Mouse (Mus musculus): ENCODE measurements around the gene Adora2a. TPM values are rescaled to one million over a fixed set of nuclear protein-coding genes. Genes with fewer than 3 reads are reported as not detected.
"Not testable (repeated sequence)": the region's sequence is repeated elsewhere in the genome, so short reads cannot be mapped to it uniquely, and the experiment has no call there.

Adora2a gene
- 2.3 and 4.6 TPM in 2 replicates for polyA plus RNA-seq (2016; fragmentation: Nextera tagmentation; extraction: Ambion mirVana)

DNA sequence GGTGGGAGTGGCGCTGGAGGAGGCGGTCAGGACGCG is at the start of gene Adora2a:
Gene Adora2a, plus strand, starts transcription at position 6 of the 36 bp plus-strand sequence.
- Histone ChIP-seq H3K4me3 (peak within 1 kb of the TSS; percentile 39), H3K4me2 (replicated peaks) (peak within 1 kb of the TSS; percentile 63), H3K9me3 (no peaks in the 10 kb centered on the region), H3K27ac (0 out of 2 replicates have a peak within 1 kb of the TSS, but pooled peaks have one; percentile 7), H3K36me3 (peaks cover 17% of the 10 kb centered on the region), H3K27me3 (peaks cover 45% of the 10 kb centered on the region), H3K9ac (peak within 1 kb of the TSS; percentile 39), H3K4me1 (0 out of 2 replicates have a peak, but pooled peaks cover 3% of the 10 kb centered on the region)
- no peak for ATAC-seq (ENCODE audit: insufficient number of reproducible peaks, insufficient read depth, low FRiP score, low TSS enrichment)
- WGBS: 0% methylated on average over 4 of the region's 4 CpGs

DNA sequence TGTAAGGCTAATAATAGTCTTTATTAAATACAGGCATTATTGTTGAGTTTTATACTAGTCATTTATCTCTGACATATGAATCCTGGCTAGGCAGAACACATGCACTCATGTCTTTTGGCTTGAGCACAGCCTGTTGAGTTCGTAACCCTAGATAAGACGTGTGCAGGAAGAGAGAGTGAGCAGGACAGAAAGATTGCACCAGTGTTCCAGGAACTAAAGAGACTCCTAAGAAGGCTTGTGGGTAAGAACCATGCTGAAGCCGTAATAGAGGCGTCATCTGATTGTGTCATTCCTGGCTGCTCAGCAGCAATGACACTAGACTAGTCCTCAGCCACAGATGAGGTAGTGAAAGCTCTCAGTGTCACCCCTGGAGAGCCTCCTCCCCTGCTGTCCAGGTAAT is 43.7 kb upstream of the Adora2a start:
- no peak overlapping the region for H3K4me3 ChIP-seq
- no peaks in the 10 kb centered on the region for H3K4me1 ChIP-seq
- no peaks in the 10 kb centered on the region for H3K9me3 ChIP-seq
- peaks cover 51% of the 10 kb centered on the region for H3K36me3 ChIP-seq
- 92% methylated on average over 4 of the region's 4 CpGs for WGBS
- ATAC-seq (ENCODE audit: insufficient number of reproducible peaks, insufficient read depth, low FRiP score, low TSS enrichment): no peak
- H3K27me3 ChIP-seq: no peaks in the 10 kb centered on the region
- no peak overlapping the region for H3K9ac ChIP-seq
- H3K4me2 ChIP-seq (replicated peaks): no peak overlapping the region
- no peak overlapping the region for H3K27ac ChIP-seq

GRCm38 (mm10) chr10:75276427-75277013 is 40.2 kb upstream of the Adora2a start:
- peaks cover 44% of the 10 kb centered on the region for H3K36me3 ChIP-seq
- no peaks in the 10 kb centered on the region for H3K4me1 ChIP-seq
- no peak overlapping the region for H3K4me2 ChIP-seq (replicated peaks)
- no peak for ATAC-seq (ENCODE audit: insufficient number of reproducible peaks, insufficient read depth, low FRiP score, low TSS enrichment)
- 90% methylated on average over 12 of the region's 12 CpGs for WGBS
- H3K4me3 ChIP-seq: no peak overlapping the region
- H3K27ac ChIP-seq: no peak overlapping the region
- no peak overlapping the region for H3K9ac ChIP-seq
- no peaks in the 10 kb centered on the region for H3K27me3 ChIP-seq
- H3K9me3 ChIP-seq: no peaks in the 10 kb centered on the region

DNA sequence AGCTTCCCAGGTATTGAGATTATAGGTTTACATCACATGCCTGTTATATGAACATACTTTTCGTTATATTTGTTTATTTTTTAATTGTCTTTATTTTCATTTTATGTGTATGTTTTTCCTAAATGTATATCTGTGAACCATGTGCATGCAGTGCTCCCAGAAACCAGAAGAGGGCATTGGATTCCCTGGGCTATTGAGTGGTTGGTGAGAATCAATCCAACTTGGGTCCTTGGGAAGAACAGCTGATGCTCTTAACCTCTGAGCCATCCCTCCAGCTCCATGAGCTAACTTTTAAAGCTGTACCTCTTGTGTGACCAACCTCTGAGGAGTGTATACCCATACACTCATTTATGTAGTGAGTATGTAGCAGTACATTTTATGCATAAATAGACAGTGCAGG is 39.2 kb upstream of the Adora2a start:
- Histone ChIP-seq H3K27me3 (no peaks in the 10 kb centered on the region), H3K9ac (no peak overlapping the region), H3K4me2 (replicated peaks) (no peak overlapping the region), H3K9me3 (no peaks in the 10 kb centered on the region), H3K36me3 (peaks cover 44% of the 10 kb centered on the region), H3K27ac (no peak overlapping the region), H3K4me1 (no peaks in the 10 kb centered on the region), H3K4me3 (no peak overlapping the region)
- no peak for ATAC-seq (ENCODE audit: insufficient number of reproducible peaks, insufficient read depth, low FRiP score, low TSS enrichment)
- WGBS: 88% methylated on average over 1 of the region's 1 CpGs

GRCm38 (mm10) chr10:75282648-75283047 is 34.0 kb upstream of the Adora2a start:
- Histone ChIP-seq H3K27ac (no peak overlapping the region), H3K36me3 (peaks cover 22% of the 10 kb centered on the region), H3K4me3 (no peak overlapping the region), H3K4me1 (no peaks in the 10 kb centered on the region), H3K27me3 (no peaks in the 10 kb centered on the region), H3K9ac (no peak overlapping the region), H3K9me3 (no peaks in the 10 kb centered on the region), H3K4me2 (replicated peaks) (no peak overlapping the region)
- no peak for ATAC-seq (ENCODE audit: insufficient number of reproducible peaks, insufficient read depth, low FRiP score, low TSS enrichment)
- WGBS: 96% methylated on average over 5 of the region's 5 CpGs

- Histone ChIP-seq H3K27me3 (no peaks in the 10 kb centered on the region), H3K27ac (no peak overlapping the region), H3K4me1 (no peaks in the 10 kb centered on the region), H3K4me3 (no peak overlapping the region), H3K9me3 (no peaks in the 10 kb centered on the region), H3K36me3 (peaks cover 21% of the 10 kb centered on the region; the same call in 1 of the 2 replicates), H3K9ac (no peak overlapping the region), H3K4me2 (replicated peaks) (no peak overlapping the region)
- 96% methylated on average over 3 of the region's 3 CpGs for WGBS
- no peak for ATAC-seq (ENCODE audit: insufficient number of reproducible peaks, insufficient read depth, low FRiP score, low TSS enrichment)
Measured at GRCm38 (mm10) chr10:75283821-75284220, 32.9 kb upstream of the Adora2a start.

- H3K27ac ChIP-seq: no peak overlapping the region
- H3K36me3 ChIP-seq: peaks cover 13% of the 10 kb centered on the region; the same call in 1 of the 2 replicates
- H3K9ac ChIP-seq: no peak overlapping the region
- no peaks in the 10 kb centered on the region for H3K27me3 ChIP-seq
- 81% methylated on average over 7 of the region's 7 CpGs for WGBS
- H3K4me1 ChIP-seq: no peaks in the 10 kb centered on the region
- no peak for ATAC-seq (ENCODE audit: insufficient number of reproducible peaks, insufficient read depth, low FRiP score, low TSS enrichment)
- H3K9me3 ChIP-seq: no peaks in the 10 kb centered on the region
- no peak overlapping the region for H3K4me2 ChIP-seq (replicated peaks)
- H3K4me3 ChIP-seq: no peak overlapping the region
Measured at GRCm38 (mm10) chr10:75288579-75288978, 28.1 kb upstream of the Adora2a start.

DNA sequence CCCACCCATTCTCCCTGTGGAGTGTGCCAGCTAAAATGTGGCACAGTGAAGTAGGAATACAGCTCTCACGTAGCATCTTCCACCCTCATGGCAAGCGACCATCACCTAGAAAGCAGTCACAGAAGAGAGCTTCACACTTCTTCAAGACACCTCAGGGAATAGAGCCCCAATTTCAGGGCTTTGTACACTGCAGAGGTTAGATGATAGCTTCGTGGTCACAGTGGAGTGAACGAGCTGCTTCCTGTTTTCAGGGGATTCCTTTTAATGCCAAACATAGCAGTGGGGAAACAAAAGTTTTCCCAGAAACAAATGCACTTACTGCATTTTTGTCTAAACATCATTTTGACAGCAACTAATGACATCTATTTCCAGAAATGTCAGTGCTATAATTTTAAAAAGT is 27.3 kb upstream of the Adora2a start:
- WGBS: 60% methylated on average over 4 of the region's 4 CpGs
- Histone ChIP-seq H3K27ac (no peak overlapping the region), H3K27me3 (no peaks in the 10 kb centered on the region), H3K4me1 (no peaks in the 10 kb centered on the region), H3K36me3 (peaks cover 13% of the 10 kb centered on the region; the same call in 1 of the 2 replicates), H3K9me3 (no peaks in the 10 kb centered on the region), H3K4me3 (no peak overlapping the region), H3K9ac (no peak overlapping the region), H3K4me2 (replicated peaks) (no peak overlapping the region)
- ATAC-seq (ENCODE audit: insufficient number of reproducible peaks, insufficient read depth, low FRiP score, low TSS enrichment): no peak

- WGBS: 87% methylated on average over 5 of the region's 5 CpGs
- Histone ChIP-seq H3K9me3 (no peaks in the 10 kb centered on the region), H3K9ac (no peak overlapping the region), H3K4me3 (no peak overlapping the region), H3K27me3 (no peaks in the 10 kb centered on the region), H3K4me1 (peaks cover 7% of the 10 kb centered on the region), H3K36me3 (peaks cover 13% of the 10 kb centered on the region; the same call in 1 of the 2 replicates), H3K27ac (no peak overlapping the region), H3K4me2 (replicated peaks) (no peak overlapping the region)
- ATAC-seq (ENCODE audit: insufficient number of reproducible peaks, insufficient read depth, low FRiP score, low TSS enrichment): no peak
Measured at GRCm38 (mm10) chr10:75290650-75291049, 26.0 kb upstream of the Adora2a start.

GRCm38 (mm10) chr10:75291338-75291737 is 25.3 kb upstream of the Adora2a start:
- no peaks in the 10 kb centered on the region for H3K9me3 ChIP-seq
- H3K4me2 ChIP-seq (replicated peaks): no peak overlapping the region
- peaks cover 13% of the 10 kb centered on the region; the same call in 1 of the 2 replicates for H3K36me3 ChIP-seq
- H3K27ac ChIP-seq: no peak overlapping the region
- no peaks in the 10 kb centered on the region for H3K27me3 ChIP-seq
- no peak overlapping the region for H3K4me3 ChIP-seq
- peaks cover 7% of the 10 kb centered on the region for H3K4me1 ChIP-seq
- WGBS: 75% methylated on average over 1 of the region's 1 CpGs
- ATAC-seq (ENCODE audit: insufficient number of reproducible peaks, insufficient read depth, low FRiP score, low TSS enrichment): no peak
- no peak overlapping the region for H3K9ac ChIP-seq

DNA sequence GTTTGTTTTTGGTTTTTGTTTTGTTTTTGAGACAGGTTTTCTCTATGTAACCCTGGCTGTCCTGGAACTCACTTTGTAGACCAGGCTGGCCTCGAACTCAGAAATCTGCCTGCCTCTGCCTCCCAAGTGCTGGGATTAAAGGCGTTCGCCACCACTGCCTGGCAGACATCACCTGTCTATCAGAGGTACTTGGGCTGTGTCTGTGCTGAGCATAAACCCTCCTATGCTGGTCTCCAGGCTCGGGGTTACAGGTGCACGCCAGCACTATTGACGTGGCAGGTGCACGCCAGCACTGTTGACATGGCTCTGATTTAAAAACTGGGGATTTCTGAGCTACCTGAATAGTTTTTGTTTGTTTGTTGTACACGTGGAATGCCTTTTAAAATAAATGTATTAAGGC is 24.5 kb upstream of the Adora2a start:
- not testable (repeated sequence) for H3K4me3 ChIP-seq; H3K9ac ChIP-seq; H3K9me3 ChIP-seq; H3K27me3 ChIP-seq; ATAC-seq (ENCODE audit: insufficient number of reproducible peaks, insufficient read depth, low FRiP score, low TSS enrichment); H3K27ac ChIP-seq; H3K4me1 ChIP-seq; H3K4me2 ChIP-seq (replicated peaks)
- WGBS: 92% methylated on average over 8 of the region's 8 CpGs
- peaks cover 13% of the 10 kb centered on the region; the same call in 1 of the 2 replicates for H3K36me3 ChIP-seq

DNA sequence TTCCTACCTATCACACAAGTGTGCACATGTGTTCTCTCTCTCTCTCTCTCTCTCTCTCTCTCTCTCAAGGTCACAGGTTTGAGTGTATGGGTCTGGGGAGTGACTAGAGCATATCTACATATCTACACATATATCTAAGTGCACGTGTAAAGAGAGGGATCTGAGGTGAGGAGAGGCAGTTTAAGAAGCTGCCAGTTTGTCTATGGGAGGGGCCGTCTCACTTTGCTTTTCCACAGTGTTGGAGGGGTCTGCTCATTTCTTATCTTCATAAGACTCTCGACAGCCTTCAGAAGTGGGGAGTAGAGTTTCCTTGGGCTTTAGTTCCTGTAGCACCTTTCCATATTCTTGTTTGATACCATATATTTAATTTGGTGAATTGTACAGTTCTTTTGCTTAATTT is 23.4 kb upstream of the Adora2a start:
- H3K27me3 ChIP-seq: no peaks in the 10 kb centered on the region
- no peak overlapping the region for H3K9ac ChIP-seq
- H3K4me1 ChIP-seq: peaks cover 10% of the 10 kb centered on the region
- no peak overlapping the region for H3K4me3 ChIP-seq
- H3K27ac ChIP-seq: no peak overlapping the region
- no peak for ATAC-seq (ENCODE audit: insufficient number of reproducible peaks, insufficient read depth, low FRiP score, low TSS enrichment)
- WGBS: 86% methylated on average over 3 of the region's 3 CpGs
- no peak overlapping the region for H3K4me2 ChIP-seq (replicated peaks)
- H3K9me3 ChIP-seq: no peaks in the 10 kb centered on the region
- peaks cover 13% of the 10 kb centered on the region; the same call in 1 of the 2 replicates for H3K36me3 ChIP-seq

DNA sequence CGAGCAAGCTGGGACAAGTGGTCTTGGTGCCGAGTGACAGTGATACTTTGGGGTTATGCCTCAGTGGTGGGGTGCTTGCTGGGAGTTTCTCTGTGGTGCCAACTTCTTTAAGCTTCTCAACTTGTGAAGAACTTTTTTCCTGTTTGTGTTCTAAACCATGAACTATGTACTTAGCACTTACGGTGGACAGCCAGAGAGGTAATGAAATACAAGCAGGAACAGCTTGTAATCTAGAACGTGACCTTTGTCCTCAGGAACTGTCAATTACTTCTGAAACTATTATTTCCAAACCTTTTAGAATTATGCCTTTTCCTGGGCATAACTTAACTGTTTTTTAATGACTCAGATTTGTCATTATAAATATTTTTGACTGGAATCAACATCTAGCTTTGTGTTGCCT is 22.3 kb upstream of the Adora2a start:
- Histone ChIP-seq H3K4me3 (no peak overlapping the region), H3K9me3 (no peaks in the 10 kb centered on the region), H3K27me3 (no peaks in the 10 kb centered on the region), H3K4me2 (replicated peaks) (no peak overlapping the region), H3K9ac (no peak overlapping the region), H3K27ac (no peak overlapping the region), H3K36me3 (peaks cover 15% of the 10 kb centered on the region), H3K4me1 (peaks cover 10% of the 10 kb centered on the region)
- 54% methylated on average over 4 of the region's 4 CpGs for WGBS
- no peak for ATAC-seq (ENCODE audit: insufficient number of reproducible peaks, insufficient read depth, low FRiP score, low TSS enrichment)
